Mouse (Mus musculus) thymus, adult 2 months (tissue): ENCODE data around the gene Fosl1.

Experiments used
- CTCF ChIP-seq: fragments of 200-500 bp; IDR thresholded peaks from 2 replicates; pipeline ENCODE4 v1.5.1; 2012; ENCODE audit warnings: mild to moderate bottlenecking, control low read depth, low read length, moderate library complexity, borderline replicate concordance; ENCODE audit not compliant: control insufficient read depth, poor library complexity, insufficient read depth; ENCODE audit errors: extremely low read depth
- POLR2A ChIP-seq: fragments of 200-500 bp; IDR thresholded peaks from 2 replicates; pipeline ENCODE4 v1.6.1; 2012; ENCODE audit warnings: mild to moderate bottlenecking, low read length, control low read depth, moderate library complexity; ENCODE audit not compliant: control insufficient read depth, poor library complexity, insufficient read depth; ENCODE audit errors: extremely low read depth

GRCm38 (mm10) chr19:5461411-5461810 is 14.1 kb downstream of the Fosl1 start:
- TF ChIP-seq POLR2A (no peak), CTCF (no peak)
